Mouse (Mus musculus) kidney, postnatal 10 days (tissue): Measurements from ENCODE around the gene Magi3.
A peak's percentile ranks its signal among the peaks of the same experiment; 100 is the strongest.

Source experiments
- DNase-seq: peaks from one replicate; pipeline ENCODE4 v3.0.0; 2021; ENCODE audit warnings: mixed read lengths

Magi3 gene

GRCm38 (mm10) chr3:104020101-104020500 is 200.1 kb downstream of the Magi3 start:
- DNase-seq, result no peak

GRCm38 (mm10) chr3:104019453-104019852 is 200.7 kb downstream of the Magi3 start:
- DNase-seq, result no peak

- no peak for DNase-seq
These were observed 202.2 kb downstream of the Magi3 start for GRCm38 (mm10) chr3:104017931-104018330.

GRCm38 (mm10) chr3:104011972-104012371 is 208.2 kb downstream of the Magi3 start:
- DNase-seq, result no peak

DNA sequence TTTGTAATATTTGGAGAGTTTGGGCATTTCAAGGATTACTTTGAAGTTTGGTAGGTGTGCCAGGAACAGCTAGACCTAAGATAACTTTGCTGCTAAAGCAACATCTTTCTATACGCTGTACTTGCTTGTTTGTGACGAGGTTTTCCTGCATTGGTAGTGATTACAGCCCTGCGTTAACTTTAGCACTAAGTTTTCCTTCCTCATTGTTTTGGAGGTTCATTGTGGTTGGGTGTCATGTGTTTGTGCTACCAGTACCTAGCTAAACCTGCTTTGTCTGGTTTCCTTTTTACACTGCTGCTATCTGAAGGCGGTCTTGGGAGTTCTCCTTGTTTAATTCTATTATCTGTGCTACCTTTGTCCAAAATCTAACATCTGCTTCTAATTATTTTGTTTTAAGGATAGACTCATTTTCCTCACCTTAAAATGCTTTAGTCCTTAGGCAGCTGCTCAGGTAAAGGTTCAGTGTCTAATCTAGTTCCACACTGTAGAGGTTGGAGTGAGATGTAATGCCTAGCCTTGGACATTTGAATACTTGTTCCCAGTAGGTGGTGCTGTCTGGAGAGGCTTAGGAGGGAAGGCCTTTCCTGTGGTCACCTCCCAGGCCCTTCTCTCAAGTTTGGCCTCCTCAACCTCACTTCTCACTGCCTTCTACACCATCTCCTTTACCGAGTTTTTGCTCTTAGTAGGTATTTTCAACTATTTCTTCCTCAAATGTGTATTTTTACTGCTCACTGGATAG is 210.1 kb downstream of the Magi3 start:
- no peak for DNase-seq

GRCm38 (mm10) chr3:104007479-104007878 is 212.7 kb downstream of the Magi3 start:
- DNase-seq, result peak; percentile 57

DNA sequence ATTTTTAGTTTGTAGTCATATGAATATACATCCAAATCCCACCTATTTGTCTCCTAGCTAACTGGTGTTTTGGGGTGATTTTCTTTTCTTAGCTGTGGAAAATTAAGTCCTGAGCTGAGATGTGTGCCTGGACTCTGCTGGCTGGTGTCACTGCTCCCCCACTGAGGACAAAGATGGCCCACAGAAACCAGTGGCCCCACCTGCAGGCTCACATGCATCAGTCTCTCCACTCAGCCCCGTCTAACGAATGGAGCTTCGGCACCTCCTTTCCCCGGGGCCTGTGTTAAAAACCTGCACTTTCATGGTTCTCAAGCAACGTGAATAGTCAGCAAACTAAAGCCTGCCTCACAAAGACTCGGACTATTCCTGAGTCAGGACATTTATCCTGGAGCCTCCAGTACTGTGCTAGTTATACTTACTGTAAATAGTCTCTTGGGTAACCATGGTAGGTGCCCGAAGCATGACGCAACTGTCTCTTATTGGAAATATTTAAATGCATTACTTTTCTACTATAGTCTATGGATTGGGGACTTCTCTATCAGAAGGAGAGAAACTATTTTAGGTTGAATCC is 213.2 kb downstream of the Magi3 start:
- DNase-seq, result no peak

DNA sequence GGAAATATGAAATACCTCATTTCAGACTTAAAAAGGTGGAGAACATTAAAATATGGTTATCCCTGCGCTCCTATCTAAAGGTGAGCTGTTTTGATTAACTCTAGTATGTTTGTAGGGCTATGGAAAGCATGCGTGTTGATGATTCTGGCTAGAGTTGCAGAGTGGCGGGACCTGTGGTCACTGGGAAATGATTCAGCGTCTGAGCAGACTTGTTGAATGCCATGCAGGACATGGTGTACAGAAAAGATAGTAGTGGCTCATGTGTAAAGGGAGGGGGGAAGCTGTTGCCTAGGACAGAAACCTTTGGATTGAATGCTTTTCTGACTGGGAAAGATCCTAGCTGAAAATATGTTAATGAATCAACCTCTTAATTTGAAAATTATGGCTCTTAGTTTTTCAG is 221.4 kb downstream of the Magi3 start:
- DNase-seq, result no peak

- no peak for DNase-seq
These were observed 228.9 kb downstream of the Magi3 start for GRCm38 (mm10) chr3:103991271-103991670.

DNA sequence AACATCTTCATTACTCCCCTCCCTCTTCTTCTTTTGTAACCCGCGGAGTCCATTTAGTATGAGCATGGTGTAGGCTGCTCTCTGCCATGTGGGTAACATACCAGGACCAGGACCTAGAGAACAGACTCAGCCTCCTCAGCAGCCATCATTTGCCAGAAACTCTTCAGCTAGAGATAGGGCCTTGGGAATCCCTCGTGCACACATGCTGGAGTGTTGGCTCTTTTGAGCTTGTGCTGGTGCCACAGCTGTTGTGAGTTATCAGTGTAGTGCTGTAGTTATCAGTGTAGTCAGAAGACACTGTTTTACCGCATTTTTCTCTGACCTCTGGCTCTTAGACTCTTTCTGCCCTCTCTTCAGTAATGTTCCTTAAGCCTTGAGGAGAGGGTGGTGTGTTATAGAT is 230.8 kb downstream of the Magi3 start:
- DNase-seq, result no peak

- DNase-seq, result no peak
These were observed 232.2 kb downstream of the Magi3 start for GRCm38 (mm10) chr3:103987831-103988432.

DNA sequence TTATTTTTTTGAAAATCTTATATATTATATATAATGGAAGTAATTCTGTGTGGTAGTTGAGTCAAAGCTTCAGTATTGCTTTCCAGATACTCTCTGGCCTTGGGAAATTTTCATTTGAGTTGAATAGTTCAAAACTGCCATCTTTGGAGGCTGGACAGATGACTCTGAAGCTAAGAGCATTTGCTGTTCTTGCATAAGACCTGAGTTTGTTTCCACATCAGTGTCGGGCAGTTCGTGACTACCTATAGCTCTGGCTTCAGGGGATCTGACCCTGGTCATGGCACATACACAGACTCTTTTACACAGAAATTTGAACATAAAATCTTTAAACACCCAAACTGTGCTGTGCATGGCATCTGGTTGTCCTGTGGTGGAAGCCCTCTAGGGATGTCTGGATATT is 235.0 kb downstream of the Magi3 start:
- DNase-seq, result no peak

DNA sequence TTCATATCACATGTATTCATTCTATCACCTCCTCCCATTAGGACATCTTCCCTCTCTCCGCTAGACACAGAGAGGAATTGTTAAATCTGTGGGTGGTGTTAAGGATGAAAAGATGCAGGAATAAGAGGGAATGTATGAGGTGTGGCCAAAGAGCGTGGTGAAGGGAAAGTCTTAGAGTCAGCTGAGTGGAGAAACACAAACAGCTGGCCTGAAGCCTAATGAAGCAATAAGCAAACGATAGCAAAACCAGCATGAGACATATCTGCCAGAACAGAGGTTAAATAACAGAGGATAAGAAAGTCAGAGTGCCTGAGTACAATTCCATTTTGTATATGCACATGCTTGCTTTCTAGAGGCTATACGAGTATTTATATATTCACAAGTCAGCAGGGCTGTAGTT is 235.6 kb downstream of the Magi3 start:
- DNase-seq, result no peak

DNA sequence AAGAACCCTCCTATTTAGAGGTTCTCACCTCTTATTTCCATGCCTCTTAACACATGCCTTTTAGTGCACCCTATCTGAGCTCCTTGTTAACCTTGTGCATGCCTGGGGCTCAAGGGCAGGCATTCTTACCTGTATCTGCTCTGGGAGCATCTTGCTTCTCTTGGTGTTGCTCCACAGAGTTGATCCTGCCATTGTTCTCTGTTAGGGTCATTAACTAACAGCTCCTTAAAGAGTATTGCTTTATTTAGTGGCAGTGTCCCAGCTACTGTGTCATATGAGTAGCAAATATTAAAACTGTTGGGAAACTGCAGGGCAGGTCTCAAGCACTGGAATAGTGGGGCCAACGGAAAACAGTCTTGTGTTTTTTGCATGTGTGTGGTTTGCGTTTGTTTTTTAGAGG is 249.0 kb downstream of the Magi3 start:
- DNase-seq, result no peak

- no peak for DNase-seq
These were observed 251.5 kb downstream of the Magi3 start for GRCm38 (mm10) chr3:103968701-103969100.

DNA sequence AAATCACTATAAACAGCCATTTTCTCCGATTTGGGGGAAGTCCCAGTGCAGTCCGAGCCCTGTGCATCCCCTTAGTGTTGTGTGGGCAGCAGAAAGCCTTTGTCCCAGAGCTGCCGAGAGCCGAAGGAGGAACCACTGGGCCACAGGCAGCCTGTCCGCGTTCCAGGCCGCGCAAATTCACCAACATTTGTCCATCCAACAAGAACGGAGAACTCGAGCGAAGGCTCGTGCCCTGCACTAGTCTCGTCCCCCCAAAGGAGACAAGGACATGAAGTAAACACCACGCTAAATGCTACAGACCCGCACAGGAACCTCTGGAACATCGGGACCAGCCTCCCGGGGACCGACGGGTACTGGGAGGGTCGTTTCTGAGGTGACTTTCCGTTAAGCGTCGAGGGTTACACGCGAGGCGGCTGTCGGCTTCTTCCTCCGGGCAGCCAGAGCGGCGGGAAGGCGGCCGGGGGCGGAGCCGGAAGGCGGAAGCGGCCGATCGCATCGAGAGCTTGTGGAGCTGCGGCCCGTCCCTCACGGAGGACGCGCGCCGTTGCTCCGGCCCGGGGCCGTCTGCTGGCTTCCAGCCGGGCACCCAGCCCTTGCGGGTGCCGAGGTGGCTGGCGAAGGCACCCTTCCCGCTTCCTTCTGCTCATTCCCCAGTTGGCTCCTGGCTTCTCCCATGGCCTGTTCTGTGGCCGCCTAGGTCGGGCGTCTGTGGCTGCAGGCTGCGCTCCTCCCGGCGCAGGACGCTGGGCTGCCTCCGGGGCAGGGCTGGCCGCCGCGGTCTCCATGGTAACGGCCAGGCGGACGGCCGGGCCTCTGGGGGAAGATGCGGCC is 252.1 kb downstream of the Magi3 start, which contains the start of gene Phtf1:
Gene Phtf1, plus strand, starts transcription at position 250 of the 831 bp plus-strand sequence.
- peak; percentile 92 for DNase-seq

DNA sequence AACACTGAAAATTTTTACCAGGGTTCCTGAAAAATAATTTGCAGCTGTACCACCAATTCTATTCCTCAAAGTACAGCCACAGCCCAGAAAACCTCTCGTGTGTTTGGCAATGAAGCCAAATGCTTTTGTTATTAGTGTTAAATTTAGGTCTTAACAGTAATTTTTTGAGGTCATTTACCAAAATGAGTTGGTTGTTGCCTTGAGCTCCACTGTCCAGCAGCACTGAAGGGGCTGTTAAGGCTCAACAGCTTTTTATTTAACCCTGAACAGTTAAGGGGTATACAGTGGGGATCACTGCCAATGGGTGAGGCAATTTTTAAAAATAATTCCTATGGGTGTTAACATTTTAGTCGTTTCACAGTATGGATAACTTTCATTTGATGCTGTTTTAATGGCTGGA is 252.9 kb downstream of the Magi3 start:
- DNase-seq, result no peak
